Mouse (Mus musculus) intestine, embryonic 15.5 days (tissue): ENCODE data around the gene Barx2. TPM values are rescaled to one million over a fixed set of nuclear protein-coding genes. Genes with fewer than 3 reads are reported as not detected.

Experiments
- ATAC-seq: fragments of 200-750 bp; cut with Nextera tagmentation; 2 replicates; pipeline ENCODE4 v1.8.0; 2017; ENCODE audit warnings: moderate TSS enrichment, moderate library complexity
- H3K27ac ChIP-seq: fragments of 300-500 bp; sonication (generic); 2 replicates; pipeline ENCODE4 v1.5.1; 2015; ENCODE audit warnings: mild to moderate bottlenecking, inconsistent platforms
- H3K27me3 ChIP-seq: fragments of 300-500 bp; sonication (generic); replicated peaks from 2 replicates; pipeline ENCODE4 v1.6.1; 2015; ENCODE audit warnings: inconsistent platforms
- H3K36me3 ChIP-seq: fragments of 300-500 bp; sonication (generic); 2 replicates; pipeline ENCODE4 v1.6.1; 2015; ENCODE audit warnings: inconsistent platforms
- H3K4me1 ChIP-seq: fragments of 300-500 bp; sonication (generic); replicated peaks from 2 replicates; pipeline ENCODE4 v1.6.1; 2015; ENCODE audit warnings: inconsistent platforms
- H3K4me2 ChIP-seq: fragments of 300-500 bp; sonication (generic); replicated peaks from 2 replicates; pipeline ENCODE4 v1.6.1; 2015; ENCODE audit warnings: mild to moderate bottlenecking, inconsistent platforms
- H3K4me3 ChIP-seq: fragments of 300-500 bp; sonication (generic); replicated peaks from 2 replicates; pipeline ENCODE4 v1.5.1; 2015; ENCODE audit warnings: inconsistent platforms
- H3K9ac ChIP-seq: fragments of 300-500 bp; sonication (generic); 2 replicates; pipeline ENCODE4 v1.6.1; 2015; ENCODE audit warnings: inconsistent platforms
- H3K9me3 ChIP-seq: fragments of 300-500 bp; sonication (generic); 2 replicates; pipeline ENCODE4 v1.6.1; 2016; ENCODE audit warnings: inconsistent platforms
- WGBS: fragments of 180-500 bp; shearing (Covaris S2); methylation state at CpG from one replicate; pipeline ENCODE4 v1.1.7; 2015; 5-methylcytosine and 5-hydroxymethylcytosine counted together
- polyA plus RNA-seq: library from polyadenylated mRNA; unstranded; fragments of >200 nt; fragmentation: Nextera tagmentation; extraction: Ambion mirVana; gene quantifications from 2 replicates; pipeline ENCODE4 v1.2.1, GENCODE M21; 2015

The Barx2 gene
- polyA plus RNA-seq, 1 experiment from 2014 or later, result 0.14 TPM

GRCm38 (mm10) chr9:31882376-31882775 lies 30.9 kb downstream of the Barx2 start:
- Histone ChIP-seq H3K9ac (no peak overlapping the region), H3K27me3 (no peaks in the 10 kb centered on the region), H3K4me3 (no peak overlapping the region), H3K9me3 (no peaks in the 10 kb centered on the region), H3K36me3 (no peaks in the 10 kb centered on the region), H3K4me1 (no peaks in the 10 kb centered on the region), H3K27ac (no peak overlapping the region), H3K4me2 (no peak overlapping the region)
- no peak for ATAC-seq
- 92% methylated on average over 2 of the region's 2 CpGs for WGBS

GRCm38 (mm10) chr9:31875556-31875955 lies 37.7 kb downstream of the Barx2 start:
- Histone ChIP-seq H3K27me3 (no peaks in the 10 kb centered on the region), H3K36me3 (no peaks in the 10 kb centered on the region), H3K4me2 (no peak overlapping the region), H3K9me3 (no peaks in the 10 kb centered on the region), H3K4me1 (no peaks in the 10 kb centered on the region), H3K9ac (no peak overlapping the region), H3K27ac (no peak overlapping the region), H3K4me3 (no peak overlapping the region)
- WGBS, result 73% methylated on average over 3 of the region's 3 CpGs
- ATAC-seq, result peak; percentile 68

GRCm38 (mm10) chr9:31874236-31874635 lies 39.0 kb downstream of the Barx2 start:
- Histone ChIP-seq H3K27ac (no peak overlapping the region), H3K4me1 (no peaks in the 10 kb centered on the region), H3K9me3 (no peaks in the 10 kb centered on the region), H3K4me3 (no peak overlapping the region), H3K27me3 (no peaks in the 10 kb centered on the region), H3K4me2 (no peak overlapping the region), H3K9ac (no peak overlapping the region), H3K36me3 (no peaks in the 10 kb centered on the region)
- WGBS, result 89% methylated on average over 3 of the region's 3 CpGs
- ATAC-seq, result no peak

GRCm38 (mm10) chr9:31871410-31871809 lies 41.9 kb downstream of the Barx2 start:
- H3K27ac ChIP-seq, result no peak overlapping the region
- H3K9ac ChIP-seq, result no peak overlapping the region
- H3K4me3 ChIP-seq, result no peak overlapping the region
- ATAC-seq, result no peak
- H3K4me2 ChIP-seq, result no peak overlapping the region
- no peaks in the 10 kb centered on the region for H3K4me1 ChIP-seq
- WGBS, result 47% methylated on average over 4 of the region's 4 CpGs
- no peaks in the 10 kb centered on the region for H3K27me3 ChIP-seq
- H3K36me3 ChIP-seq, result no peaks in the 10 kb centered on the region
- no peaks in the 10 kb centered on the region for H3K9me3 ChIP-seq

- Histone ChIP-seq H3K4me2 (no peak overlapping the region), H3K4me1 (no peaks in the 10 kb centered on the region), H3K9me3 (no peaks in the 10 kb centered on the region), H3K27ac (no peak overlapping the region), H3K27me3 (no peaks in the 10 kb centered on the region), H3K36me3 (no peaks in the 10 kb centered on the region), H3K4me3 (no peak overlapping the region), H3K9ac (no peak overlapping the region)
- 61% methylated on average over 2 of the region's 2 CpGs for WGBS
- peak; percentile 90 for ATAC-seq
Measured at GRCm38 (mm10) chr9:31868823-31869460, 44.3 kb downstream of the Barx2 start.

- H3K36me3 ChIP-seq, result no peaks in the 10 kb centered on the region
- no peak overlapping the region for H3K4me3 ChIP-seq
- ATAC-seq, result no peak
- H3K4me2 ChIP-seq, result no peak overlapping the region
- no peaks in the 10 kb centered on the region for H3K27me3 ChIP-seq
- WGBS, result 49% methylated on average over 6 of the region's 6 CpGs
- H3K27ac ChIP-seq, result no peak overlapping the region
- peaks cover 1% of the 10 kb centered on the region; the same call in 1 of the 2 replicates for H3K4me1 ChIP-seq
- no peak overlapping the region for H3K9ac ChIP-seq
- H3K9me3 ChIP-seq, result no peaks in the 10 kb centered on the region
Measured at GRCm38 (mm10) chr9:31863830-31864229, 49.4 kb downstream of the Barx2 start.

- 62% methylated on average over 5 of the region's 5 CpGs for WGBS
- Histone ChIP-seq H3K36me3 (no peaks in the 10 kb centered on the region), H3K9me3 (no peaks in the 10 kb centered on the region), H3K4me1 (peaks cover 3% of the 10 kb centered on the region; the same call in 1 of the 2 replicates), H3K4me2 (no peak overlapping the region), H3K27me3 (0 out of 2 replicates have a peak, but pooled peaks cover 3% of the 10 kb centered on the region), H3K27ac (no peak overlapping the region), H3K4me3 (no peak overlapping the region), H3K9ac (no peak overlapping the region)
- no peak for ATAC-seq
Measured at GRCm38 (mm10) chr9:31859446-31859845, 53.8 kb downstream of the Barx2 start.

GRCm38 (mm10) chr9:31858720-31859340 lies 54.4 kb downstream of the Barx2 start:
- peak overlapping the region; percentile 59 for H3K4me2 ChIP-seq
- 6% methylated on average over 20 of the region's 20 CpGs for WGBS
- H3K27ac ChIP-seq, result no peak overlapping the region
- H3K36me3 ChIP-seq, result no peaks in the 10 kb centered on the region
- peaks cover 3% of the 10 kb centered on the region; the same call in 1 of the 2 replicates for H3K4me1 ChIP-seq
- no peak overlapping the region for H3K9ac ChIP-seq
- ATAC-seq, result peak; percentile 57
- H3K9me3 ChIP-seq, result no peaks in the 10 kb centered on the region
- 0 out of 2 replicates have a peak overlapping the region, but pooled peaks have one; percentile 15 for H3K4me3 ChIP-seq
- H3K27me3 ChIP-seq, result 0 out of 2 replicates have a peak, but pooled peaks cover 3% of the 10 kb centered on the region

- Histone ChIP-seq H3K27ac (no peak overlapping the region), H3K9me3 (no peaks in the 10 kb centered on the region), H3K9ac (no peak overlapping the region), H3K27me3 (0 out of 2 replicates have a peak, but pooled peaks cover 3% of the 10 kb centered on the region), H3K4me1 (peaks cover 3% of the 10 kb centered on the region; the same call in 1 of the 2 replicates), H3K36me3 (no peaks in the 10 kb centered on the region), H3K4me2 (no peak overlapping the region), H3K4me3 (no peak overlapping the region)
- 67% methylated on average over 1 of the region's 1 CpGs for WGBS
- ATAC-seq, result no peak
Measured at GRCm38 (mm10) chr9:31857512-31857911, 55.8 kb downstream of the Barx2 start.

- ATAC-seq, result no peak
- Histone ChIP-seq H3K9me3 (no peaks in the 10 kb centered on the region), H3K36me3 (no peaks in the 10 kb centered on the region), H3K27ac (no peak overlapping the region), H3K4me2 (no peak overlapping the region), H3K9ac (no peak overlapping the region), H3K27me3 (0 out of 2 replicates have a peak, but pooled peaks cover 3% of the 10 kb centered on the region), H3K4me1 (peaks cover 3% of the 10 kb centered on the region; the same call in 1 of the 2 replicates), H3K4me3 (no peak overlapping the region)
- 38% methylated on average over 8 of the region's 8 CpGs for WGBS
Measured at GRCm38 (mm10) chr9:31856437-31856836, 56.8 kb downstream of the Barx2 start.

- Histone ChIP-seq H3K27ac (no peak overlapping the region), H3K9me3 (no peaks in the 10 kb centered on the region), H3K4me3 (no peak overlapping the region), H3K4me2 (no peak overlapping the region), H3K9ac (no peak overlapping the region), H3K27me3 (0 out of 2 replicates have a peak, but pooled peaks cover 3% of the 10 kb centered on the region), H3K36me3 (no peaks in the 10 kb centered on the region), H3K4me1 (peaks cover 3% of the 10 kb centered on the region; the same call in 1 of the 2 replicates)
- ATAC-seq, result no peak
- WGBS, result 85% methylated on average over 6 of the region's 6 CpGs
Measured at GRCm38 (mm10) chr9:31855668-31856067, 57.6 kb downstream of the Barx2 start.

GRCm38 (mm10) chr9:31851710-31852109 lies 61.6 kb downstream of the Barx2 start:
- no peak overlapping the region; the same call in 1 of the 2 replicates for H3K27ac ChIP-seq

More at GRCm38 (mm10) chr9:31851710-31852109, 61.6 kb downstream of the Barx2 start:
- no peak overlapping the region for H3K9ac ChIP-seq
- no peaks in the 10 kb centered on the region for H3K36me3 ChIP-seq
- H3K27me3 ChIP-seq, result no peaks in the 10 kb centered on the region
- peak; percentile 92 for ATAC-seq
- no peak overlapping the region for H3K4me3 ChIP-seq
- WGBS, result 53% methylated on average over 8 of the region's 8 CpGs
- H3K4me2 ChIP-seq, result no peak overlapping the region
- H3K9me3 ChIP-seq, result no peaks in the 10 kb centered on the region
- H3K4me1 ChIP-seq, result 0 out of 2 replicates have a peak, but pooled peaks cover 3% of the 10 kb centered on the region
